ENCODE assay signal across 30 mouse cellular contexts in the genomic region with DNA sequence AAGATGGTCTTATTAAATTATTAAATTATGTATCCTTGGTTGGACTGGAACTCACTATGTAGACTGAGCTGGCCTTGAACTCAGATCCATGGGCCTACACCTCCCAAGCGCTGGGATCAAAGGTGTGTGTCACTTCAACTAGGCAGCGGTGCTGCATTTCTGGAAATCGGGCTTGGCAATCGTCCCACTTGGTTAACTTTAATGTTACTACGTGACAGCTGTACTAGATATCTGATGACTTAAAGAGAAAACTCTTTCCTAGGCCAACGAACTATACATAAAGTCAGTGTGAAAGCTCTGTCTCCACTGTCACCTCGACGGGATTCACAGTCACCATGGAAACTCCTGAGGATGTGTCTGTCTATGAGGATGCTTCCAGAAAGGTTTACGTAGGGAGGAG. TPM values are rescaled to one million over a fixed set of nuclear protein-coding genes. Genes with fewer than 3 reads are reported as not detected.
DNase-seq lines count a peak whose midpoint lies in the region; ATAC-seq and TF ChIP-seq lines count a peak whose summit lies in the region.
"Had no signal": no experiment of that assay in that cellular context is flagged by ENCODE, and none has a peak within 500 bp of the region (broad histone marks: within the 10 kb centered on the region; RNA-seq: fewer than 3 reads in every experiment).

No protein-coding gene starts in this region.

- H3K9ac ChIP-seq in liver, embryonic 11.5 days (ENCODE audit: low read depth, low read length): no peak overlapping the region
- no peak overlapping the region for H3K9ac ChIP-seq in CH12.LX (ENCODE audit: insufficient read depth, low read depth)
- no peak overlapping the region for H3K9ac ChIP-seq in liver, embryonic 15.5 days
- H3K9ac ChIP-seq: embryonic facial prominence, embryonic 12.5 days; hindbrain, embryonic 15.5 days; stomach, embryonic 15.5 days had no signal

- no peaks in the 10 kb centered on the region for H3K9me3 ChIP-seq in liver, embryonic 11.5 days (ENCODE audit: control insufficient read depth, low read length)
- H3K9me3 ChIP-seq in CH12.LX (replicated peaks; ENCODE audit: low read length): no peaks in the 10 kb centered on the region
- H3K9me3 ChIP-seq in G1E (replicated peaks): no peaks in the 10 kb centered on the region
- H3K9me3 ChIP-seq in liver, embryonic 15.5 days (replicated peaks): no peaks in the 10 kb centered on the region
- H3K9me3 ChIP-seq: embryonic facial prominence, embryonic 12.5 days; heart, embryonic 13.5 days; hindbrain, embryonic 10.5 days; hindbrain, embryonic 15.5 days; kidney, embryonic 15.5 days; lung, embryonic 15.5 days; stomach, embryonic 15.5 days had no signal

- no peak for ATAC-seq in liver, embryonic 11.5 days (replicated peaks; ENCODE audit: low FRiP score)
- no peak for ATAC-seq in G1E (ENCODE audit: extremely low read depth, insufficient number of reproducible peaks, low FRiP score, poor library complexity, severe bottlenecking)
- no peak for ATAC-seq in liver, embryonic 15.5 days (ENCODE audit: insufficient read depth)
- ATAC-seq in inflammation-experienced regulatory T-cells, adult 6 months: no peak
- ATAC-seq: CD4-positive, CD25-positive, alpha-beta regulatory T cell, adult 4 months; forebrain, embryonic 16.5 days; Patski had no signal

- peak overlapping the region; percentile 90; the same call in 1 of the 2 replicates for H3K4me2 ChIP-seq in liver, embryonic 11.5 days
- peak overlapping the region; percentile 42; the same call in 1 of the 2 replicates for H3K4me2 ChIP-seq in CH12.LX (ENCODE audit: insufficient read depth, low read depth, poor library complexity, severe bottlenecking)
- peak overlapping the region; percentile 89 for H3K4me2 ChIP-seq in liver, embryonic 15.5 days
- H3K4me2 ChIP-seq: lung, embryonic 15.5 days had no signal

- TF ChIP-seq CTCF in CH12.LX (conservative IDR thresholded peaks at IDR 0.05 in 1 of 2, IDR thresholded peaks at IDR 0.05 in 1 of 2; ENCODE audit: low read depth in 2 of 2, low read length in 2 of 2): no peak
- TF ChIP-seq CTCF in G1E (IDR thresholded peaks at IDR 0.05; ENCODE audit: low read depth, low read length): no peak

- dilution Hi-C loops in CH12.LX (cut with MboI; ENCODE audit: extremely low pct_ligation_motif_present, extremely low pct_unique_long_range_greater_than_20kb, low sequenced_read_pairs): no loop called here

- intact Hi-C loops in left cerebral cortex, postnatal 36 days (cut with DNase I): loop anchor here (10.0 kb wide), 1 partner anchor 275 kb away; a partner anchor contains a TSS

- no peak for TF ChIP-seq EP300 in CH12.LX (IDR thresholded peaks at IDR 0.05; ENCODE audit: low read length)

- H3K27me3 ChIP-seq in liver, embryonic 11.5 days (replicated peaks; ENCODE audit: control insufficient read depth, insufficient read depth, low read length): no peaks in the 10 kb centered on the region
- H3K27me3 ChIP-seq in CH12.LX (replicated peaks) (no peaks in the 10 kb centered on the region), G1E (ENCODE audit: insufficient read depth, low read length) (no peaks in the 10 kb centered on the region)
- H3K27me3 ChIP-seq in liver, embryonic 15.5 days: no peaks in the 10 kb centered on the region
- H3K27me3 ChIP-seq: embryonic facial prominence, embryonic 12.5 days; heart, embryonic 13.5 days; hindbrain, embryonic 15.5 days; kidney, embryonic 15.5 days; lung, embryonic 15.5 days; Patski; stomach, embryonic 15.5 days had no signal

- H3K79me2 ChIP-seq in CH12.LX (replicated peaks; ENCODE audit: control insufficient read depth, extremely low read depth, insufficient read depth, poor library complexity, severe bottlenecking): peaks cover 45% of the 10 kb centered on the region

- WGBS in liver, embryonic 11.5 days: 88% methylated on average over 9 of the region's 9 CpGs
- 83% methylated on average over 9 of the region's 9 CpGs for WGBS in liver, embryonic 15.5 days (ENCODE audit: insufficient replicate concordance)

- TF ChIP-seq POLR2A in CH12.LX (IDR thresholded peaks at IDR 0.05; ENCODE audit: low read depth, low read length): no peak

- peak overlapping the region; percentile 97; the same call in 1 of the 2 replicates for H3K4me3 ChIP-seq in liver, embryonic 11.5 days (ENCODE audit: low read depth, low read length)
- H3K4me3 ChIP-seq in CH12.LX (replicated peaks in 1 of 3; ENCODE audit: low read depth in 2 of 3, low read length in 2 of 3, poor library complexity in 1 of 3): no peak overlapping the region
- H3K4me3 ChIP-seq in G1E (ENCODE audit: low read depth, low read length): peak overlapping the region; percentile 83; the same call in 1 of the 2 replicates
- peak overlapping the region; percentile 93 for H3K4me3 ChIP-seq in liver, embryonic 15.5 days (replicated peaks)
- H3K4me3 ChIP-seq: gastrocnemius, adult 2 months; heart, adult 2 months; lung, embryonic 15.5 days; stomach, embryonic 15.5 days had no signal

- H3K27ac ChIP-seq in liver, embryonic 11.5 days (ENCODE audit: low read depth, low read length): no peak overlapping the region; the same call in 1 of the 2 replicates
- H3K27ac ChIP-seq in CH12.LX (ENCODE audit: insufficient read depth, low read depth): no peak overlapping the region
- peak overlapping the region; percentile 100 for H3K27ac ChIP-seq in liver, embryonic 15.5 days (replicated peaks)
- H3K27ac ChIP-seq: embryonic facial prominence, embryonic 12.5 days; gastrocnemius, adult 2 months; heart, adult 2 months; heart, embryonic 13.5 days; hindbrain, embryonic 10.5 days; hindbrain, embryonic 15.5 days; kidney, embryonic 15.5 days; lung, embryonic 15.5 days; stomach, embryonic 15.5 days had no signal

- H3K36me3 ChIP-seq in liver, embryonic 11.5 days (ENCODE audit: control insufficient read depth, insufficient read depth, low read length): peaks cover 18% of the 10 kb centered on the region
- H3K36me3 ChIP-seq in CH12.LX (replicated peaks in 1 of 2; ENCODE audit: control insufficient read depth in 1 of 2, insufficient read depth in 1 of 2, low read length in 1 of 2) (peaks cover 11 to 27% of the 10 kb centered on the region in 2 experiments), G1E (replicated peaks) (peaks cover 44% of the 10 kb centered on the region)
- peaks cover 23% of the 10 kb centered on the region for H3K36me3 ChIP-seq in liver, embryonic 15.5 days (replicated peaks)

- in situ Hi-C loops in CH12.LX (cut with MboI; ENCODE audit: low pct_ligation_motif_present, low pct_unique_long_range_greater_than_20kb, low sequenced_read_pairs): loop anchor here (5.0 kb wide), 1 partner anchor 78 kb away; no protein-coding TSS in a partner anchor

- TF ChIP-seq RAD21 in CH12.LX (IDR thresholded peaks at IDR 0.05; ENCODE audit: low read depth, low read length): no peak

- H3K4me1 ChIP-seq in liver, embryonic 11.5 days (replicated peaks; ENCODE audit: control insufficient read depth, insufficient read depth, low read length): peaks cover 19% of the 10 kb centered on the region
- peaks cover 18 to 60% of the 10 kb centered on the region in 2 experiments for H3K4me1 ChIP-seq in CH12.LX (ENCODE audit: control insufficient read depth in 1 of 2, insufficient read depth in 2 of 2)
- peaks cover 67% of the 10 kb centered on the region for H3K4me1 ChIP-seq in G1E (ENCODE audit: insufficient read depth, low read depth, low read length)
- peaks cover 74% of the 10 kb centered on the region for H3K4me1 ChIP-seq in liver, embryonic 15.5 days (replicated peaks)

- DNase-seq in liver, embryonic 11.5 days (ENCODE audit: low spot score): no peak
- DNase-seq in liver (no peak), CH12.LX (ENCODE audit: extremely low read depth) (no peak), G1E (ENCODE audit: low spot score) (no peak)
- no peak for DNase-seq in cerebellum, postnatal 25 days
- no peak for DNase-seq in left cerebral cortex, postnatal 36 days (ENCODE audit: low spot score in 2 of 2)
- DNase-seq: adrenal gland, postnatal 10 days; cerebellum, adult 2 months; cerebellum, postnatal 36 days; gastrocnemius, adult 2 months; gastrocnemius, postnatal 36 days; heart, adult 2 months; heart, postnatal 10 days; kidney, adult 18-20 months; kidney, postnatal 36 days; left cerebral cortex, postnatal 4 days; lung, postnatal 36 days; midbrain, embryonic 14.5 days had no signal

TF ChIP-seq in CH12.LX, 34 proteins besides CTCF, POLR2A, EP300 and RAD21:
- TF ChIP-seq KAT2A (IDR thresholded peaks at IDR 0.05; ENCODE audit: insufficient replicate concordance, low read length) (no peak), POLR2AphosphoS2 (IDR thresholded peaks at IDR 0.05; ENCODE audit: low read depth, low read length) (no peak), SIN3A (IDR thresholded peaks at IDR 0.05; ENCODE audit: low read length) (no peak)

RNA-seq across cellular contexts. Expression of a gene that starts 2.6 kb away (rescaled TPM):
- polyA plus RNA-seq in liver, embryonic 11.5 days (2014; fragmentation: Nextera tagmentation; extraction: Ambion mirVana): 610 and 611 TPM in 2 replicates
- 38.5 and 51.6 TPM in 2 replicates for total RNA-seq in CH12.LX (2012; rRNA removed)
- total RNA-seq in CH12.LX (2014; rRNA removed): 72.8 and 79.5 TPM in 2 replicates
- polyA plus RNA-seq in CH12.LX (2012; ENCODE audit: insufficient read length, low read depth): 112 and 123 TPM in 2 replicates
- total RNA-seq in G1E (2014; fragmentation: Nextera tagmentation): 227 and 282 TPM in 2 replicates
- 97.4 and 97.9 TPM in 2 replicates for total RNA-seq in G1E (2017)
- polyA plus RNA-seq in G1E (2012): 320 and 368 TPM in 2 replicates
- polyA plus RNA-seq in liver, embryonic 15.5 days (2015; fragmentation: Nextera tagmentation; extraction: Ambion mirVana): 496 and 514 TPM in 2 replicates
- polyA plus RNA-seq in inflammation-experienced regulatory T-cells, adult 6 months (2017; shearing (Covaris generic)): 1 to 10 TPM; 4.0 to 6.9 (median 6.6) TPM
- total RNA-seq in left cerebral cortex, postnatal 36 days (2021): 10 to 100 TPM; 41.1 to 51.5 TPM

RNA-seq across cellular contexts. Expression of a gene that starts 20.3 kb away (rescaled TPM):
- 1.4 and 1.8 TPM in 2 replicates for polyA plus RNA-seq in liver, embryonic 11.5 days (2014; fragmentation: Nextera tagmentation; extraction: Ambion mirVana)
- total RNA-seq in CH12.LX (2012; rRNA removed) (16.6 and 18.7 TPM in 2 replicates), CH12.LX (2014; rRNA removed) (5.3 and 5.5 TPM in 2 replicates), G1E (2014; fragmentation: Nextera tagmentation) (24.8 and 27.9 TPM in 2 replicates), G1E (2017) (21.3 and 21.7 TPM in 2 replicates)
- polyA plus RNA-seq in CH12.LX (2012; ENCODE audit: insufficient read length, low read depth) (7.3 and 7.5 TPM in 2 replicates), G1E (2012) (29.7 and 31.1 TPM in 2 replicates)
- 2.9 and 3.0 TPM in 2 replicates for polyA plus RNA-seq in liver, embryonic 15.5 days (2015; fragmentation: Nextera tagmentation; extraction: Ambion mirVana)
- polyA plus RNA-seq in inflammation-experienced regulatory T-cells, adult 6 months (2017; shearing (Covaris generic)): 1 to 10 TPM; 2.2 to 5.4 (median 3.0) TPM
- total RNA-seq in left cerebral cortex, postnatal 36 days (2021): 1 to 10 TPM; 1.0 to 2.1 TPM

Comparison
In these comparisons a context has a peak if more than half of its experiments do, and no peak if none do; other contexts are left out.
1. H3K4me3 ChIP-seq: peak in liver, embryonic 11.5 days (single experiment), G1E (single experiment) and liver, embryonic 15.5 days (single experiment); none in CH12.LX (0 of 3).
2. RNA of a gene that starts 2.6 kb away (polyA plus RNA-seq): 610 to 611 TPM in liver, embryonic 11.5 days, 496 to 514 TPM in liver, embryonic 15.5 days, 320 to 368 TPM in G1E and 112 to 123 TPM in CH12.LX; 4.0 to 6.9 TPM in inflammation-experienced regulatory T-cells, adult 6 months; every median in the first group is over 10 times any median in the second.
3. Peak in every context shown above with its lines, with median percentiles within 50 percentile points of each other: H3K4me2 ChIP-seq.